Comparison of ENCODE assay signal across 1 mouse cellular context in the genomic region with DNA sequence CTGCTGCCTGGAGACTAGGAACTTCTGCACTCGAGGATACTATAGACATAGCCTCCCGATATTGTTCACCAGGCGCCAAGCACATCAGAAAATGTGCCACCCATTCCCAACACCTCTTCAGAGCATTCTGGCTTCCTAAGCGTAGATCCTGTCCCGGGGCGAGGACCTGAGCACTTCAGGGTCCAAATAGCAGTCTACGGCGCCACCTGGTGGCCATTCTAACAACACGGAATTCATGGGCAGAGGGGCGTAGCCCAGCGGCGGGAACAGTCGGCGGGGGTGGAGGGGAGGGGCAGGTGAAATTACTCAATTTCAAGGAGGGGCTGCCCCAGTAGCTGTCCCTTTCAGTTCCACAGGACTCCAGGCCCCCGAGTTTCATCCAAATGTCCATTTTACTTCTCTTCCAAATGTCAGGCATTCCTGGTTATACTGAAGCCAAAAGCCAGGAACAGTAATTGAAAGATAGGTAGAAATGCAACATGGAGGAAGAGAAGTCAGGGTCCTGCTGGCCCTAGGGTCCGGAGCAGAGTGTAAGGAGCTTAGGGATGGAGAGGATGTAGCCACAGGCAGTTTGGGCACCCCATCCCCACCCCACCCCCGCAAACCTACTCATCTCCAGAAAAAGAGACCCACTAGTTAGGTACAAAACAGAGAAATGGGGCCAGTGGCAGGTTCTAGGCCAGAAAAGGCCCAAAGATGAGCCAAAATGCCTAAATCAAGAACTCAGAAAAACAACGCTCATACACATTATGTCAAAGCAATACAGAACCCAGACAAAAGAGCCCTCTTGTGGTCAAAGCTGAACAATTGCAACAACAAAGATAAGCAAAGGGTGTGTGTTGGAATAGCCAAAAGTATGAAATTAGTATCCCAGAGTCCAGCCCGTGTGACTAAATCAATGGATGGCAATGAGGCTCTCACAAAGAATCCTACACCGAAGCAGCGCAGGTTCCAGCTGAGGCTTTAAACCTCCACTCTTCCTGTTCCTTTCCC.
TF ChIP-seq lines count a peak whose summit lies in the region.

No protein-coding gene starts in this region.

TF ChIP-seq in myocyte, 11 proteins besides CTCF, POLR2A, EP300 and RAD21:
- TF ChIP-seq USF1 (IDR thresholded peaks at IDR 0.05; ENCODE audit: low read depth) (no peak), MYOD1 (IDR thresholded peaks at IDR 0.05; ENCODE audit: control insufficient read depth in 1 of 3, insufficient read length in 2 of 3, low read depth in 2 of 3) (peak in 1 of 3 experiments; percentile 28), TCF12 (IDR thresholded peaks at IDR 0.05; ENCODE audit: insufficient read depth, poor library complexity, severe bottlenecking) (no peak), TCF3 (IDR thresholded peaks at IDR 0.05; ENCODE audit: insufficient read length, low read depth) (no peak), E2F4 (IDR thresholded peaks at IDR 0.05; ENCODE audit: insufficient read depth) (no peak), MAX (IDR thresholded peaks at IDR 0.05; ENCODE audit: low read depth) (no peak), POLR2AphosphoS2 (IDR thresholded peaks at IDR 0.05; ENCODE audit: insufficient read length, low read depth) (no peak), CEBPB (IDR thresholded peaks at IDR 0.05; ENCODE audit: insufficient read depth, poor library complexity, severe bottlenecking) (0 out of 2 replicates have a peak, but pooled peaks have one; percentile 11)
